Mouse (Mus musculus) embryonic fibroblast, embryonic 13.5 days (primary cell): ENCODE data around the gene Mien1. TPM values are rescaled to one million over a fixed set of nuclear protein-coding genes. Genes with fewer than 3 reads are reported as not detected.
A peak's percentile ranks its signal among the peaks of the same experiment; 100 is the strongest.

Source experiments
- H3K27ac ChIP-seq: 2 replicates; pipeline ENCODE4 v1.5.1; 2012; ENCODE audit warnings: low read length, control low read depth, inconsistent platforms; ENCODE audit not compliant: insufficient read depth
- H3K4me1 ChIP-seq: 2 replicates; pipeline ENCODE4 v1.6.1; 2011; ENCODE audit warnings: low read length; ENCODE audit not compliant: control insufficient read depth, insufficient read depth
- H3K4me3 ChIP-seq: 2 replicates; pipeline ENCODE4 v1.5.1; 2011; ENCODE audit warnings: mild to moderate bottlenecking, control low read depth, low read length; ENCODE audit not compliant: insufficient read depth
- CTCF ChIP-seq: IDR thresholded peaks from 2 replicates; pipeline ENCODE4 v1.5.1; 2011; ENCODE audit warnings: mild to moderate bottlenecking, control low read depth, low read length, moderate library complexity, borderline replicate concordance; ENCODE audit not compliant: insufficient read depth
- POLR2A ChIP-seq: IDR thresholded peaks from 2 replicates; pipeline ENCODE4 v1.6.1; 2011; ENCODE audit warnings: low read depth, mild to moderate bottlenecking, control low read depth, low read length, moderate library complexity
- polyA plus RNA-seq: library from polyadenylated mRNA; stranded (reverse); fragments of >200 nt; gene quantifications from 2 replicates; pipeline ENCODE4 v1.2.4, GENCODE M21; 2011; ENCODE audit warnings: low read depth; ENCODE audit not compliant: missing spikeins, insufficient read length

Mien1 gene
- polyA plus RNA-seq, 1 experiment = 47.2 TPM

DNA sequence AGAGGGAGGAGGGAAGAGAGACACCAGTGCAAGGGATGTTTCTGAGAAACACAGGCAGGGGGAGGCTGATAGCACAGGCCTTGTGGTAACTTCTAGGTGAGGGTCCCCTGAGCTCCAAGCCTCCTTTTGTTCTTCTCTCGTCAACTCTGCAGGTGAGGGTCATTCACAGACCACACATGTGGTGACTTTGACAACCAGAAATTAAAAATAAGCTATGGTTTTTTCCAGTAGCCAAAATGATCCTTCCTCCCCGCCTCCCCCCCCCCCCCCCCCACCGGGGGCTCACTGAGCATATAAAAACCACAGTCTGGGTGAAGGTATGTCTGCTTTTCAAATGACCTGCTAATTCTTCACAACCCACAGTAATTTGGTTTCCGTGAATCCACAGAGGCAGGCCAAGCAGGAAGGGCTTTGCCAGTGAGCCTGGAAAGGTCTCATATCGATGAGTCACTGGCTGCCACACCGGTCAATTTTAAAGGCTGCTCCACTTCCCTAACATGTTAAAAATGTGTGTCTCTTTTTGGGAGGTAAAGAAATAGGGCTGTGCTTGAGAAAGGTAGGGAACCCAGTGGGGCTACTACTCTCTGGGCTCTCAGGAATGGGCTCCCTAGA lies 22.4 kb upstream of the Mien1 start:
- H3K27ac ChIP-seq = no peak overlapping the region
- peaks cover 7% of the 10 kb centered on the region for H3K4me1 ChIP-seq
- no peak for TF ChIP-seq POLR2A
- TF ChIP-seq CTCF = no peak
- H3K4me3 ChIP-seq = no peak overlapping the region

DNA sequence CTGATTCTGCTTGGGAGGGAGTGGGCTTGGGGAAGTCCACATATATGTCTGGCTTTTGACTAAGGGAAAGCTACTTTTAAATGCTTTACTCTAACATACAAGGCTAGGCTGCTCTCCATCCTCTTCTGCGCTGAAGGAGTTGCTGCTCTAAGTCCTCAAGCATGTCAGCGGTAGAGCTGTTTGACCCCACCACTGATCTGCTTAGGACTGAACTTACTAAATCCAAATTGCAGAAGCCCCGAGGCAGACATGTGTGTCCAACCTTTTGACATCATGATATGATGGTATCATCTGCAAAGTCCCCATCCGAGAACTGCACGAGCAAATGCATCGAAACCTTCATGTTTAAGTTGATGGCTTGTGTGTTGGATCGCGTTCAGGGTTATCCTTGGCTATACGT lies 21.1 kb upstream of the Mien1 start:
- TF ChIP-seq CTCF (no peak), POLR2A (no peak)
- Histone ChIP-seq H3K4me3 (no peak overlapping the region), H3K27ac (no peak overlapping the region), H3K4me1 (peaks cover 7% of the 10 kb centered on the region)

DNA sequence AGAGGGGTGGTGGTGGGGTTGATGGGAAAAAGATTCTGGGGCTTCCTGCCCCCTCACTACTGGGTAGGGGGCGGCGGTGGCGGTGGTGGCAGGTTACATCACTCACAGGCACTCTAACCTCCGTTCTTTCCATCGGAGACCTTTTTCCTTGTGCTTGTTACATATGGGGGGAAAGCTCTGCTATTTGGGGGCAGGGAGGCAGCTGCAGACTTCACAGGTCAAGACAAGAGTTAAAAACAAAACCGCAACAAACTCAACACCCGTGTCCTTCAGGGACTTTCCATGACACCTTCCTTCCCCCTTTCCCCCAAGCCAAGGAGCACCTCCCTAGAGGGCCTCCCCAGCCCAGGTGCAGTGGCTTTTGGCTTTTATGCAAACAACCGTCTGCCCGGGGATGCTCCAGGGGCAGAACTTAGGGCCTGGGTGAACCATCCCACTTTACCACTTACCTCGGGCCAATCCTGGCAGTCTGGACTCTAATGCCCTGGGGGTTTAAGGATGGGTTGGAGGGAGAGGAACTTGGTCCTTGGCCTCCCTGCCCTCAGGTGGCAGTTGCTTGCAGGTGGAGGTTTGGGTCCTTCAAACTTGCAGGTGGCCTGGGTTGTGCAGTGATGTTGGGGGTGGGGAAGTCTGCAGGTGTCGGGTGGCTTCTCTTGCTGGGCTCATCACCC lies 20.4 kb upstream of the Mien1 start:
- TF ChIP-seq CTCF (no peak), POLR2A (no peak)
- Histone ChIP-seq H3K27ac (no peak overlapping the region), H3K4me1 (peaks cover 7% of the 10 kb centered on the region), H3K4me3 (no peak overlapping the region)

DNA sequence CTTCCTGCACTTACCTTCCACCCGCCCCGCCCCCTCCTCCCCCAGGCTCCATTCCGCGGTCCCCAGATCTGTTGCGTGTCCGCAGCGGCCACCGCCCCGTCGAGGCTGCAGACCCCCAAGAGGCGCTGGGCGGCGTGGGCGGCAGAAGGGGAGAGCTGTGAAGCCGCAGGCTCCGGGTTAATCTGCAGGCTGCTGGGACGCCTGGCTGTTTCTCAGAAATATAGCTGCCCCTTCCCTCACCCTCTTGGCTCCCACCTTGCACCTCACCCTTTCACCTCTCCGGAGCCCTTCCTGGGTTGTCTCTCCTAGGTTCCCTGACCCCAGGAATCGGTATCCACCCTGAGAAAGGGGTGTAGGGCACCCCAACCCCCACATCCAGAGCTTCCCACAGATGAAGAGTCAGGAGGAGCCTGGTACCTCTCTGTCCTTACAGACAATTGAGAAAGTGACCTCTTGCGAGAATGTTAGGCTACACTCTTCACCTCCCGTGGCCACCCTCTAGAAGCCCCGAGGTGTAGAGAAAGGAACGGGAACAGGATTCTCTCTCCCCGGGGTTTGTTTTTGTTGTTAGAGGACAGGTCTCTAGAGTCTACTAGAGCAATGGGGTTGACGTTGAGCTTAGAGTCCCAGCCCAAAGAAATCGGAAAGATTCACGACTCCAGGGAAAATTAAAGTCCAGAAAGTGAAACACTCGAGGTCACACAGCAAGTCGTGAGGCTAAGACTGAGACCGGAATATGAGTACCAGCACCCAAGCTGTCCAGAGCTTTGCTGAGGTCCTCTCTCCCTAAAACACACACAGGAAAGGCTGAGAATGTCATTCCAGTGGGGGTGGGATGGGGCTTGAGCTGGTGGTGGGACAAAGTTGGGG lies 19.6 kb upstream of the Mien1 start:
- Histone ChIP-seq H3K4me1 (peaks cover 7% of the 10 kb centered on the region), H3K4me3 (peak overlapping the region; percentile 79), H3K27ac (no peak overlapping the region)
- TF ChIP-seq POLR2A (no peak), CTCF (no peak)

DNA sequence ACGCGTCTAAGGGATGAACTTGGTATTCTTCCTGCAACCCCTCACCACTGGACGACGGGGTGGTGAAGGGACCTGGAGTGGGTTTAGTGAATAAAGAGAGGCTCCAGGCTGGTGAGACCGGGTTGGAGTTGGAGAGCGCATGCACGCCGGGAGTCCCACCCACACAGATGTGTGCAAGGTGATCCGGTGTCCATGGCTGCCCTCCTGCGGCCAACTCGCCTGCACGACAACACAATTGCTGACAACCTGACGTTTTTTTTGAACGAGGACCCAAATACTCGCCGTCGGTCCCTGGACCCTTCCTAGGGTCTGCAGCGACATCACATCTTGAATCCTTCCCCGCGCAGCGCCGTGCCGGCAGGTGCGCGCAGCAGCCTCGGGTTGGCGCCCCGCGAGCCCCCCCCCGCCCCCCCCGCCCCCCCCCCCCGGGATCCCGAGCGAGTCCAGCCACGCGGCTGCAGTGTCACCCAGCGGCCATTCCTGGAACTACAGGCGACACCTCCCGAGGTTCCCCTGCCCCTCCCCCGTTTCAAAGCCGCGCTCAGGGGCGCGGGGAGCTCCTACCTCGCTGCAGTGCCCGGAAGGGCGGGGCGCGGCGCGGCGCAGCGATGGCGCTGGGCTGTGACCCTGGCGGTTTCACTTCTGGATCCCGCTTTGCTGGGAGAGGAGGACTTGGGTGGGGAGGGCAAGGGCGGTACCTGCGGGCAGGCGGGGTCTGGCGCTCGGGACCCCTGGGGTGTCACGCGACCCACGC lies 18.8 kb upstream of the Mien1 start:
- Histone ChIP-seq H3K4me3 (peak overlapping the region; percentile 79), H3K4me1 (peaks cover 7% of the 10 kb centered on the region), H3K27ac (no peak overlapping the region)
- TF ChIP-seq POLR2A (no peak), CTCF (peak; percentile 81; the same call in 1 of the 2 replicates)

DNA sequence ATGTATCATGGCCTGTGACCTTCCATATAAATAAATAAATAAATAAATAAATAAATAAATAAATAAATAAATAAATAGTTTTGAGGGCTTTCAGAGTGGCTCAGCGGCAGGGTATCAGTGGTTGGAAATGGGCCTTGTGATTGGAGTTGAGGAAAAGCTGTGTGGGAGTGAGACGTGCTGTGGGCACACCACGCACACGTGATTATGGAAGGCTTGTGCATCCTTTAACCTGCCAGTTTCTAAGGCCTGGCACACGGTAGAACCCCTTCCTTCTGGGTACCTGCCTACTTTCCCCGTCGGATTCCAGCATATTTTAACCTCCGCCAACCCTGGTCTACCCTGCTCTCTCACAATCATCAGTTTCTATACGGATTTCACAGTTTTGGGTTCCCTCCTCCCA lies 18.2 kb upstream of the Mien1 start:
- Histone ChIP-seq H3K27ac (no peak overlapping the region), H3K4me3 (peak overlapping the region; percentile 43), H3K4me1 (peaks cover 7% of the 10 kb centered on the region)
- TF ChIP-seq POLR2A (no peak), CTCF (no peak)

DNA sequence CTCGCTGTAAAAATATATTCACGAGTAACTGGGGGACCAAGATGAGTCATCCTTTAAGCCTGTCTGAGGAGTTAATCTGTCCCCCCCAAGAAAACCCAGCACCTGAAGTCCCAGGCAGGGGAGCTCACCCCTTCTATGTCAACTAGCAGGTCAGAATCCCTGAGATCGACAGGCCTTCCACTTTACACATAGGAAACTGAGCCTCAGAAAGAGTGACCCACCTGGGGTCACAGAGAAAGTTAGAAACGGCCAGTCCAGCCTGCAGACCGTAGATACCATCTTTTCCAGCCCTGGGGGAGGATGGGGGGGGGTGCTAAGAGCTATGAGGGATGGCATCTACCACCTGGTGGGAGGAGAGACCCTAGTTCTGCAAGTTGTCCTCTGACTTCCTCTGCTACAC lies 17.8 kb upstream of the Mien1 start:
- H3K4me3 ChIP-seq = no peak overlapping the region
- H3K27ac ChIP-seq = no peak overlapping the region
- H3K4me1 ChIP-seq = peaks cover 4% of the 10 kb centered on the region
- no peak for TF ChIP-seq CTCF
- no peak for TF ChIP-seq POLR2A

DNA sequence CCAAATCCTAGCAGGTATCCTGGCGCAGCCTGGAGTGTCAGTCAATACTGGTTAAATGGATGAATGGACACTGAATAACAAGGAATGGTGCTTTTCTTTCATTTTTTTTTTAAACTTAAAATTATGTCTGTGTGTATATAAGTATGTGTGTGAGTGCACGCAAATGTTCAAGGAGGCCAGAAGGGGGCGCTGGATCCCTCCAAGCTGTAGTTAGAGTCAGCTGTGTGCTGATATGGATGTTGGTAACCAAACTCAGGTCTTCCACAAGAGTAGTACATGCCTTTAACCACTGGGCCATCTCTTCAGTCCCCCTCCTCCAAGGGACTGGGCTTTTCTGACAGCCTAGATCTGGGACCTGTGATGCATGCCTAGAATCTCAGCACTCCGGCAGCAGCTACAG lies 16.7 kb upstream of the Mien1 start:
- TF ChIP-seq POLR2A (no peak), CTCF (no peak)
- Histone ChIP-seq H3K4me3 (no peak overlapping the region), H3K27ac (no peak overlapping the region), H3K4me1 (no peaks in the 10 kb centered on the region)
